Mouse (Mus musculus): ENCODE data around the gene Calhm4.
"Not testable (repeated sequence)": the region's sequence is repeated elsewhere in the genome, so short reads cannot be mapped to it uniquely, and the experiment has no call there.

The Calhm4 gene

GRCm38 (mm10) chr10:34044210-34044609 is at the start of gene Calhm4:
TSS of gene Calhm4 (minus strand) at chr10:34044310.
- DNase-seq, result no peak

GRCm38 (mm10) chr10:34091888-34092287 is 47.8 kb upstream of the Calhm4 start:
- DNase-seq, result no peak

- DNase-seq, result no peak
Observed at GRCm38 (mm10) chr10:34090481-34090880, 46.4 kb upstream of the Calhm4 start.

- no peak for DNase-seq
Observed at GRCm38 (mm10) chr10:34089517-34089916, 45.4 kb upstream of the Calhm4 start.

- DNase-seq, result no peak
Observed at GRCm38 (mm10) chr10:34088515-34088914, 44.4 kb upstream of the Calhm4 start.

- DNase-seq, result no peak
Observed at GRCm38 (mm10) chr10:34086514-34086913, 42.4 kb upstream of the Calhm4 start.

- DNase-seq, result no peak
Observed at GRCm38 (mm10) chr10:34074522-34075200, 30.6 kb upstream of the Calhm4 start.

- no peak for DNase-seq
Observed at GRCm38 (mm10) chr10:34071650-34072049, 27.5 kb upstream of the Calhm4 start.

GRCm38 (mm10) chr10:34070999-34071492 is 26.9 kb upstream of the Calhm4 start:
- DNase-seq, result no peak

- no peak for DNase-seq
Observed at GRCm38 (mm10) chr10:34069606-34070005, 25.5 kb upstream of the Calhm4 start.

GRCm38 (mm10) chr10:34066591-34066990 is 22.5 kb upstream of the Calhm4 start:
- no peak for DNase-seq

GRCm38 (mm10) chr10:34053987-34054386 is 9.9 kb upstream of the Calhm4 start:
- no peak for DNase-seq

- DNase-seq, result no peak
Observed at GRCm38 (mm10) chr10:34037401-34037800, 6.7 kb downstream of the Calhm4 start, which contains the start of gene Trappc3l. TSS of gene Trappc3l (plus strand) at chr10:34037597.

- no peak for DNase-seq
Observed at GRCm38 (mm10) chr10:34036587-34036986, 7.5 kb downstream of the Calhm4 start.

- peak; percentile 80 for DNase-seq
Observed at GRCm38 (mm10) chr10:34033630-34034305, 10.3 kb downstream of the Calhm4 start.

GRCm38 (mm10) chr10:34030322-34030721 is 13.8 kb downstream of the Calhm4 start:
- no peak for DNase-seq

GRCm38 (mm10) chr10:34019302-34020075 is 24.6 kb downstream of the Calhm4 start, which contains the start of gene Rwdd1:
TSS of gene Rwdd1 (minus strand) at chr10:34019624.
- peak; percentile 96 for DNase-seq

GRCm38 (mm10) chr10:34018746-34019301 is 25.3 kb downstream of the Calhm4 start:
- DNase-seq, result peak; percentile 16

GRCm38 (mm10) chr10:34013241-34013640 is 30.9 kb downstream of the Calhm4 start:
- DNase-seq, result no peak

GRCm38 (mm10) chr10:34012581-34012980 is 31.5 kb downstream of the Calhm4 start:
- no peak for DNase-seq

GRCm38 (mm10) chr10:33998397-33998796 is 45.7 kb downstream of the Calhm4 start:
- DNase-seq, result no peak

- not testable (repeated sequence) for DNase-seq
Observed at GRCm38 (mm10) chr10:33996686-33997085, 47.4 kb downstream of the Calhm4 start.
